Mouse (Mus musculus): ENCODE measurements around the gene Olfr1124. TPM values are rescaled to one million over a fixed set of nuclear protein-coding genes. Genes with fewer than 3 reads are reported as not detected.
"Not testable (repeated sequence)": the region's sequence is repeated elsewhere in the genome, so short reads cannot be mapped to it uniquely, and the experiment has no call there.

Gene Olfr1124
- total RNA-seq (2014; rRNA removed; ENCODE audit: low replicate concordance) (not detected in 2 replicates), polyA plus RNA-seq (2015; fragmentation: Nextera tagmentation; extraction: Ambion mirVana) (0.04 TPM in 2 replicates)

GRCm38 (mm10) chr2:87429975-87430374 is at the start of gene Olfr1124:
Gene Olfr1124, plus strand, starts transcription at chr2:87430275.
- H3K4me3 ChIP-seq (ENCODE audit: low read depth, low read length) = no peak within 1 kb of the TSS
- no peak within 1 kb of the TSS for H3K4me2 ChIP-seq (ENCODE audit: low read depth, low read length)
- no peak for TF ChIP-seq EP300 (IDR thresholded peaks at IDR 0.05; ENCODE audit: low read depth)
- no peak for TF ChIP-seq CTCF (IDR thresholded peaks at IDR 0.05; ENCODE audit: low read depth)
- no peak for ATAC-seq (ENCODE audit: insufficient read depth, low read depth)
- no peaks in the 10 kb centered on the region for H3K9me3 ChIP-seq (replicated peaks; ENCODE audit: control insufficient read depth, low read length)
- WGBS = 91% methylated on average over 1 of the region's 1 CpGs
- H3K36me3 ChIP-seq (replicated peaks; ENCODE audit: control insufficient read depth, insufficient read depth, low read length) = no peaks in the 10 kb centered on the region
- no peaks in the 10 kb centered on the region for H3K27me3 ChIP-seq (ENCODE audit: control insufficient read depth, insufficient read depth, low read length)
- no peak within 1 kb of the TSS for H3K27ac ChIP-seq (ENCODE audit: low read depth)
- no peak for DNase-seq (ENCODE audit: low spot score)
- no peaks in the 10 kb centered on the region for H3K4me1 ChIP-seq (ENCODE audit: control insufficient read depth, insufficient read depth)
- H3K9ac ChIP-seq (replicated peaks; ENCODE audit: low read depth, low read length) = no peak within 1 kb of the TSS

- no peak overlapping the region for H3K9ac ChIP-seq (replicated peaks; ENCODE audit: low read depth, low read length)
- no peak overlapping the region for H3K4me3 ChIP-seq (ENCODE audit: low read depth, low read length)
- H3K36me3 ChIP-seq (replicated peaks; ENCODE audit: control insufficient read depth, insufficient read depth, low read length) = no peaks in the 10 kb centered on the region
- WGBS = 13% methylated on average over 2 of the region's 2 CpGs
- DNase-seq (ENCODE audit: low spot score) = peak; percentile 9
- no peak overlapping the region for H3K27ac ChIP-seq (ENCODE audit: low read depth)
- no peaks in the 10 kb centered on the region for H3K4me1 ChIP-seq (ENCODE audit: control insufficient read depth, insufficient read depth)
- no peak overlapping the region for H3K4me2 ChIP-seq (ENCODE audit: low read depth, low read length)
- no peak for TF ChIP-seq EP300 (IDR thresholded peaks at IDR 0.05; ENCODE audit: low read depth)
- TF ChIP-seq CTCF (IDR thresholded peaks at IDR 0.05; ENCODE audit: low read depth) = no peak
- H3K9me3 ChIP-seq (replicated peaks; ENCODE audit: control insufficient read depth, low read length) = no peaks in the 10 kb centered on the region
- H3K27me3 ChIP-seq (ENCODE audit: control insufficient read depth, insufficient read depth, low read length) = no peaks in the 10 kb centered on the region
- ATAC-seq (ENCODE audit: insufficient read depth, low read depth) = peak; percentile 73; the same call in 1 of the 2 replicates
Observed at GRCm38 (mm10) chr2:87383935-87384334, 46.1 kb upstream of the Olfr1124 start.

- TF ChIP-seq CTCF (IDR thresholded peaks at IDR 0.05; ENCODE audit: low read depth) (no peak), EP300 (IDR thresholded peaks at IDR 0.05; ENCODE audit: low read depth) (no peak)
- no peaks in the 10 kb centered on the region for H3K36me3 ChIP-seq (replicated peaks; ENCODE audit: control insufficient read depth, insufficient read depth, low read length)
- H3K27ac ChIP-seq (ENCODE audit: low read depth) = no peak within 1 kb of the TSS
- ATAC-seq (ENCODE audit: insufficient read depth, low read depth) = no peak
- no peak within 1 kb of the TSS for H3K9ac ChIP-seq (replicated peaks; ENCODE audit: low read depth, low read length)
- no peaks in the 10 kb centered on the region for H3K9me3 ChIP-seq (replicated peaks; ENCODE audit: control insufficient read depth, low read length)
- H3K4me3 ChIP-seq (ENCODE audit: low read depth, low read length) = no peak within 1 kb of the TSS
- 63% methylated on average over 2 of the region's 2 CpGs for WGBS
- H3K4me1 ChIP-seq (ENCODE audit: control insufficient read depth, insufficient read depth) = no peaks in the 10 kb centered on the region
- DNase-seq (ENCODE audit: low spot score) = no peak
- H3K4me2 ChIP-seq (ENCODE audit: low read depth, low read length) = no peak within 1 kb of the TSS
- H3K27me3 ChIP-seq (ENCODE audit: control insufficient read depth, insufficient read depth, low read length) = no peaks in the 10 kb centered on the region
Observed at GRCm38 (mm10) chr2:87385549-87385948, 44.5 kb upstream of the Olfr1124 start, which contains the start of gene Olfr1122. Gene Olfr1122, plus strand, starts transcription at chr2:87385849.

GRCm38 (mm10) chr2:87393605-87394004 is 36.5 kb upstream of the Olfr1124 start:
- not testable (repeated sequence) for H3K4me1 ChIP-seq (ENCODE audit: control insufficient read depth, insufficient read depth); H3K9ac ChIP-seq (replicated peaks; ENCODE audit: low read depth, low read length); H3K4me3 ChIP-seq (ENCODE audit: low read depth, low read length); DNase-seq (ENCODE audit: low spot score); H3K27me3 ChIP-seq (ENCODE audit: control insufficient read depth, insufficient read depth, low read length); ATAC-seq (ENCODE audit: insufficient read depth, low read depth); H3K4me2 ChIP-seq (ENCODE audit: low read depth, low read length); H3K36me3 ChIP-seq (replicated peaks; ENCODE audit: control insufficient read depth, insufficient read depth, low read length); H3K27ac ChIP-seq (ENCODE audit: low read depth); H3K9me3 ChIP-seq (replicated peaks; ENCODE audit: control insufficient read depth, low read length)
- WGBS = 84% methylated on average over 5 of the region's 5 CpGs

GRCm38 (mm10) chr2:87394686-87395085 is 35.4 kb upstream of the Olfr1124 start:
- H3K4me1 ChIP-seq (ENCODE audit: control insufficient read depth, insufficient read depth); H3K36me3 ChIP-seq (replicated peaks; ENCODE audit: control insufficient read depth, insufficient read depth, low read length); H3K9ac ChIP-seq (replicated peaks; ENCODE audit: low read depth, low read length); ATAC-seq (ENCODE audit: insufficient read depth, low read depth); H3K27ac ChIP-seq (ENCODE audit: low read depth); H3K4me2 ChIP-seq (ENCODE audit: low read depth, low read length); H3K9me3 ChIP-seq (replicated peaks; ENCODE audit: control insufficient read depth, low read length); DNase-seq (ENCODE audit: low spot score); H3K4me3 ChIP-seq (ENCODE audit: low read depth, low read length); H3K27me3 ChIP-seq (ENCODE audit: control insufficient read depth, insufficient read depth, low read length): not testable (repeated sequence)
- 58% methylated on average over 7 of the region's 7 CpGs for WGBS
- TF ChIP-seq CTCF (IDR thresholded peaks at IDR 0.05; ENCODE audit: low read depth) = peak; percentile 23

GRCm38 (mm10) chr2:87416335-87416734 is 13.7 kb upstream of the Olfr1124 start, which contains the start of gene Olfr1123:
Gene Olfr1123, plus strand, starts transcription at chr2:87416635.
- DNase-seq (ENCODE audit: low spot score) (no peak), ATAC-seq (ENCODE audit: insufficient read depth, low read depth) (no peak)
- Histone ChIP-seq H3K9me3 (replicated peaks; ENCODE audit: control insufficient read depth, low read length) (no peaks in the 10 kb centered on the region), H3K4me1 (ENCODE audit: control insufficient read depth, insufficient read depth) (no peaks in the 10 kb centered on the region), H3K27me3 (ENCODE audit: control insufficient read depth, insufficient read depth, low read length) (no peaks in the 10 kb centered on the region), H3K4me2 (ENCODE audit: low read depth, low read length) (no peak within 1 kb of the TSS), H3K36me3 (replicated peaks; ENCODE audit: control insufficient read depth, insufficient read depth, low read length) (no peaks in the 10 kb centered on the region), H3K27ac (ENCODE audit: low read depth) (no peak within 1 kb of the TSS), H3K4me3 (ENCODE audit: low read depth, low read length) (no peak within 1 kb of the TSS), H3K9ac (replicated peaks; ENCODE audit: low read depth, low read length) (no peak within 1 kb of the TSS)
- WGBS = 80% methylated on average over 1 of the region's 1 CpGs
- TF ChIP-seq CTCF (IDR thresholded peaks at IDR 0.05; ENCODE audit: low read depth) = no peak
- no peak for TF ChIP-seq EP300 (IDR thresholded peaks at IDR 0.05; ENCODE audit: low read depth)

Measured in heart, postnatal 0 days (tissue).